Mouse (Mus musculus): ENCODE measurements around the gene Serpina3j.
"Not testable (repeated sequence)": the region's sequence is repeated elsewhere in the genome, so short reads cannot be mapped to it uniquely, and the experiment has no call there.

Serpina3j gene

GRCm38 (mm10) chr12:104314253-104314652 lies at the start of gene Serpina3j:
Gene Serpina3j, plus strand, starts transcription at chr12:104314553.
- DNase-seq = no peak

GRCm38 (mm10) chr12:104266374-104266773 lies 48.0 kb upstream of the Serpina3j start:
- no peak for DNase-seq

- no peak for DNase-seq
These were observed 35.9 kb upstream of the Serpina3j start for GRCm38 (mm10) chr12:104278216-104279055.

DNA sequence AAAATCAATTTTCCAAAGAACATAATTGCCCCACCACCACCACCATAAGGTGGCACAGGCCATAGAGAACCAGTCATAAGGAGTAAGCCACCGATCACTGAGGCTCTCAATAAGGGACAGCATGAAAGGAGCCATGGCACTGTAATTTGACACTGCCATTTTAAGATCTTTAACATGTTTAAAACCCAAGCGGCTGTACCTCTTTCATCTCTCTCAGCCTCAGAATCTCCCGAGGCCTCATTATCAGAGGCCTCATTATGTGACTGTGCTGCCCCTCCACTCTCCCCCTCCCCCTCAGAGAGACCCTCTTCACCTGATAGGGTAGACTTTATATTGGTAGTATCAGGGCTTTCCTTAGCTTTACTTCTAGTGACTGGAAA lies 35.3 kb upstream of the Serpina3j start:
- no peak for DNase-seq

- DNase-seq = no peak
These were observed 31.0 kb upstream of the Serpina3j start for GRCm38 (mm10) chr12:104283380-104283779.

- no peak for DNase-seq
These were observed 26.0 kb upstream of the Serpina3j start for GRCm38 (mm10) chr12:104288336-104288735.

- no peak for DNase-seq
These were observed 24.5 kb upstream of the Serpina3j start for GRCm38 (mm10) chr12:104289872-104290271.

DNA sequence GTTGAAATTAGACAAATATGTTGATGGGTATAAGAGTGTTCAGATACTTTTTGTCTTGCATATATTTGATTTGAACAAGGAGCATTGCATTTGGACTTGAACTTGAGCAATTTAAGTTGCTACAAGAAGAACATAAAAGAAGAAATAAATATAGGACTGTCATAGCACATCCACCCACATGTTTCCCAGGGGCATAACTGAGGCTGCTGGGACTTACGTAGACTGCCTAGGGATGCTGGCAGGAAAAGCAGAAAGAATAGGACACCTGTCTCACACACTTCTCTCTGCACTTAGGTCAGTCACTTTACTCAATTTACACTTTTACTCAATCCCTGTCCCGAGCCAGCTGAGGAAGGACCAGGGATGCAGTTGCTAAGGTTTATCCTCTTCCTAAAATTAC lies 20.4 kb upstream of the Serpina3j start:
- DNase-seq = no peak

- no peak for DNase-seq
These were observed 16.3 kb upstream of the Serpina3j start for GRCm38 (mm10) chr12:104298049-104298448.

- DNase-seq = no peak
These were observed 8.4 kb upstream of the Serpina3j start for GRCm38 (mm10) chr12:104305991-104306390.

DNA sequence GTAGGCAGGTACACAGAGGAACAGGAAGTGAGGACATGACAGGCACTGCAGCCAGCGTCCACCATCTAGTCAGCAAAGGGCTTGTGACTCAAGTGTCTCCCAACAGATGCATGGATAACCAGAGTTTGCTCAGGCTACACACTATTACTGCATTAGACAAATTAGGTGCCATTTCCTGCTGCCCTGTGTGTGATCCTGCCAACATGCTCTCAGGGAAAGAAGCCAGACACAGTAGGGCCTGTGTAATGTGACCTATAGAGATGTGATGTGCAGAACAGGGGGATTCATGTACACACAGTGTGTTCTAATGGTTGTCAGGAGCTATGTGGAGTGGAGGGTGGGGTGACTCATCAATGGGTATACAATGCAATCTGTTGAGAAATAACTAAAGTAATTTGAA lies 8.1 kb downstream of the Serpina3j start:
- DNase-seq = no peak

GRCm38 (mm10) chr12:104331701-104332100 lies 17.3 kb downstream of the Serpina3j start:
- no peak for DNase-seq

DNA sequence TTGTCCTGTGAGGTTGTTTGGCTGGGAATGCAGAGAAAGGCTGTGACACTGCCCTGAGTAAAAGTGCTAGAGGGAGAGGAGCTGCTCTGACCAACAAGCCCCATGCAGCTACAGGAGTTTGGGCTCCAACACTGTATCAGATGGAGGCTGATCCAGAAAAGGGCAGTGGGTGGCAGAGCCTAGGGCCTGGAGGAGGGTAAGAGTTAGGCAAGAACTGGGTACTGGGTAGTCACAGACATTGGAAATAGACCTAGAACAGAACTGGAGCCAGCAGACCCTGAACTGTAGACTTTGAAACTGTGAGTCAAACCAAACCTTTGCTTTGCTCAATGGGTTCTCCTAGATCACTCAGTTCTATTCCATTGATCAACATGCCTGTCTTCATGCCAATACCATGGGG lies 22.5 kb downstream of the Serpina3j start:
- not testable (repeated sequence) for DNase-seq

DNA sequence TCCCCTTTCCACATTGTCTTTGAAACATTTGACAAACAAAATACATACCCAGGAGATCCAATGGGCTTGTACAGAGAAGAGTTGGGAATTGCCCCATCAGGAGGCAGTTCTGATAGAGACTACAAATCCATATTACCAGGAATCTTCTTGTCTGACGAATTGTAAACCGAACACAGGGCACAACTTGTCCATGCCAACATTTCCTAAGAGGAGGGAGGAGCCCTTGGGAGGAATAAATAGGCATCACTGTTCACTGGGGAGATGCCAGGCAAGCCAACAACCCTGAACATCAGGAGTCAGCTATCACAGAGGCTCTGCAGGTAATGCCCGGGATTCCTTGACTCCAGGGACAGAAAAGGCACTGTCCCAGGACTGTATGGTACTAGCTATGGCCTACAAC lies 23.9 kb downstream of the Serpina3j start, which contains the start of the genes Serpina3k and Serpina3m:
Serpina3k (plus strand) TSS at position 261 of the 400 bp plus-strand sequence.
Serpina3m (plus strand) TSS at position 261 of the 400 bp plus-strand sequence.
- DNase-seq = not testable (repeated sequence)

DNA sequence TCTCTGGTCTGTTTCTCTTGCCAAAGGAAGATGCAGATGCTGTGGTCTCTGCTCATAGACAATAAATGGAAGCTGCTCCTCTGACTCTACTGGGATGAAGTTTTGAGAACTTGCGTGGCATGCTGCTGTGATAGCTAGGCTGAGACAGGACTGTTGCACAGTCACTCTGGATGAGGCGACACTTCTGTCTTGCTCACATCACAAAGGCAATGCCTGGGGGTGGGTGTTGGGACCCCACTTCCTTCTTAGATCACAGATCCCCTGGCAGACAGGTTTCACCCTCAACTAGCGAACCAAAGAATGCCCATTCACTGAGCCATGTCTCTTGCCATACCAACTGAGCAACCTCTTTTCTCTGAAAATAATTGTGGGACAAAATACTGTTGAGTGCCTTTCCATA lies 24.4 kb downstream of the Serpina3j start:
- DNase-seq = no peak

DNA sequence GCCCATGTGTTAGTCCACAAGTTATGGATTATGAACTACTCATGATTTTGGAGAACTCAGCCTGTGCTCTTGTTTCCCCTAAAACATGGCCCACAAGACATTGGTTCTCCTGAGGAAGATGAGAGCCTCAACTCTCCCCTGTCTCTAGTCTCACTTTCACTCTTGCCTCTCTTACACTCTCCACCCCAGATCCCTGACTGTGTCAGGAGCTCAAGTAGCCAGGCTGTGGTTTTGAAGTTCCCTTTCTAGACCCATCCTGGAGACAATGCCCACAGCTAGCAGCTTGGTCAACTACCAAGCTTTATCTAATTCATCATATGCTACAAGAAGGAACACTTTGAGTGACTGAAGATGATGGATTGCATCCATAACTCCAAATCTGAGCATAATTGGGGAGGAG lies 28.1 kb downstream of the Serpina3j start:
- DNase-seq = not testable (repeated sequence)

- DNase-seq = no peak
These were observed 30.8 kb downstream of the Serpina3j start for GRCm38 (mm10) chr12:104345181-104345580.

GRCm38 (mm10) chr12:104345707-104346106 lies 31.4 kb downstream of the Serpina3j start:
- DNase-seq = no peak

DNA sequence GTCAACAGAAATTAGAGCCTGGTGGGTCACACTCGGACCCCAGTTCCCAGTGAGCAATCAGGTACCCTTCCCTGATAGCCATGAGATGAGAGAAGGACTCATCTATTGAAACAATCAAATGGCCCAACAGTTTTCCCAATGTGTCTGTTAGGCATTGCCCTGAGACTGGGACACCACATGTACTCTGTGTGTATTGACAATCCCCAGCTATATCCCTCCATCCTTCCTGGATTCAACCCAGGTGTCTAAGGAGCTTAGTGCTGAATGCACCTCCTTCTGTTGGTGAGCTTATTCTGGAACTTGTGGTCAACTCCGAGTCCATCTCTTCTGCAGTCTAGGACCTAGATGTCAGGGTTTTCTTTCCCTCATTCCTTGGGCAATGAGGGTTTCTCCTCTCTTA lies 32.7 kb downstream of the Serpina3j start:
- no peak for DNase-seq

GRCm38 (mm10) chr12:104351812-104352211 lies 37.5 kb downstream of the Serpina3j start:
- DNase-seq = peak; percentile 6

- no peak for DNase-seq
These were observed 41.7 kb downstream of the Serpina3j start for GRCm38 (mm10) chr12:104356006-104356405.

GRCm38 (mm10) chr12:104369986-104370385 lies 55.6 kb downstream of the Serpina3j start:
- no peak for DNase-seq
